Mouse (Mus musculus) urinary bladder, adult 18-20 months (tissue): Measurements from ENCODE around the gene Vamp9.

Source experiments
- DNase-seq, 2 experiments: peaks; one replicate each; pipeline ENCODE4 v3.0.0; 2022; ENCODE audit warnings: low spot score in 2 of 2, mixed read lengths in 2 of 2

Gene Vamp9

GRCm38 (mm10) chr5:99941776-99942502, 35.9 kb downstream of the Vamp9 start:
- DNase-seq, result no peak

GRCm38 (mm10) chr5:99952513-99952912, 46.5 kb downstream of the Vamp9 start:
- no peak for DNase-seq

GRCm38 (mm10) chr5:99953883-99954282, 47.8 kb downstream of the Vamp9 start:
- DNase-seq, result no peak

- no peak for DNase-seq
These were observed 52.6 kb downstream of the Vamp9 start for GRCm38 (mm10) chr5:99958666-99959065.

GRCm38 (mm10) chr5:99959236-99959936, 53.3 kb downstream of the Vamp9 start:
- DNase-seq, result no peak

- DNase-seq, result no peak
These were observed 53.9 kb downstream of the Vamp9 start for GRCm38 (mm10) chr5:99959960-99960359.

GRCm38 (mm10) chr5:99973941-99974340, 67.9 kb downstream of the Vamp9 start:
- no peak for DNase-seq

- DNase-seq, result no peak
These were observed 69.0 kb downstream of the Vamp9 start for GRCm38 (mm10) chr5:99975061-99975460.

- no peak for DNase-seq
These were observed 69.7 kb downstream of the Vamp9 start for GRCm38 (mm10) chr5:99975776-99976175.

- no peak for DNase-seq
These were observed 70.4 kb downstream of the Vamp9 start for GRCm38 (mm10) chr5:99976334-99976955.

- peak; percentile 58 to 76 for DNase-seq
These were observed 71.7 kb downstream of the Vamp9 start for GRCm38 (mm10) chr5:99977516-99978301.

- peak; percentile 80 to 93 for DNase-seq
These were observed 72.8 kb downstream of the Vamp9 start, which contains the start of the genes Hnrnpd and 4930524J08Rik for GRCm38 (mm10) chr5:99978699-99979442. TSS of gene Hnrnpd (minus strand) at chr5:99978938. TSS of gene 4930524J08Rik (plus strand) at chr5:99979061.

- DNase-seq, result no peak
These were observed 77.5 kb downstream of the Vamp9 start for GRCm38 (mm10) chr5:99983452-99984061.

- DNase-seq, result no peak
These were observed 88.1 kb downstream of the Vamp9 start for GRCm38 (mm10) chr5:99994166-99994565.

- no peak for DNase-seq
These were observed 88.6 kb downstream of the Vamp9 start for GRCm38 (mm10) chr5:99994680-99995079.

- DNase-seq, result no peak
These were observed 94.0 kb downstream of the Vamp9 start for GRCm38 (mm10) chr5:100000048-100000447.

GRCm38 (mm10) chr5:100000500-100000899, 94.4 kb downstream of the Vamp9 start:
- no peak for DNase-seq
